Mouse (Mus musculus) cerebellum, adult 8-10 months (tissue): ENCODE data around the gene Gnb1.
"Not testable (repeated sequence)": the region's sequence is repeated elsewhere in the genome, so short reads cannot be mapped to it uniquely, and the experiment has no call there.

Experiments used
- DNase-seq: peaks from one replicate; pipeline ENCODE4 v3.0.0; 2022

Gnb1 gene

DNA sequence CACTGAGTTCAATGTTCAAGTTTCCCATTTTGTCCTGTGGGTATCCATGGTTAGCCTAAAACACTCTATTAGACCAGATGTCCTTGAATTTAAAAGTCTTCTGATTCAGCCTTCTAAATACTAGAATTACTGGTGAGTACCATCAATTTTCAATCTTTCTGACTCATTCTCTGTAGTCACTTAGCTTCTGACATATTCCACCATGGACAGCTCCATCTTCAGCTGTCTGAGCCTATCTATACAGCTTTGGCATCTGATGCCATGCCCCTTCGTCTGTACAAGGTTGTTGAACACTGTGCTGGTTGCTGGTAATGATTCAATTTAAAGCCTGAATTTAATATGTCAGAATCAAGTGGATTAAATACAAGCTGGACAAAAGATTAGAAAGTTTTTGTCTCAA, 64.3 kb downstream of the Gnb1 start:
- no peak for DNase-seq

DNA sequence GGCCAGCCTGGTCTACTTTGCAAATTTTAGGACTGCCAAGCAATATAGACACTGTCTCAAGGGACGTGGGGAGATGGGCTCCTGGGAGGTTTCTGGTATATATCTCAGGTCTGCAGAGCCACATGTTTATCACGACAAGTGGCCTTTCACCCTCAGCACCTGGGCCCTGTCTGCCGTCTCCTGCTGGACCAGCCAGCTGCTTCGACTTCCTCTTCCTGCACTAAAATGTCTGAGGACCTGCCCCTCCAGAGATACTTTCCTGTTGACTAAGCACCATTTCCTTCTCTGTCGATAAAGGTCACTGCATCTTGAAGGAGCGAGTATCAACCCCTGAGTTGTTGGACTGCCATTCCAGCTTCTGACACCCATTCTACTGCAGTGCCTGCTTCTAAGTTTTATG, 68.3 kb downstream of the Gnb1 start:
- no peak for DNase-seq

DNA sequence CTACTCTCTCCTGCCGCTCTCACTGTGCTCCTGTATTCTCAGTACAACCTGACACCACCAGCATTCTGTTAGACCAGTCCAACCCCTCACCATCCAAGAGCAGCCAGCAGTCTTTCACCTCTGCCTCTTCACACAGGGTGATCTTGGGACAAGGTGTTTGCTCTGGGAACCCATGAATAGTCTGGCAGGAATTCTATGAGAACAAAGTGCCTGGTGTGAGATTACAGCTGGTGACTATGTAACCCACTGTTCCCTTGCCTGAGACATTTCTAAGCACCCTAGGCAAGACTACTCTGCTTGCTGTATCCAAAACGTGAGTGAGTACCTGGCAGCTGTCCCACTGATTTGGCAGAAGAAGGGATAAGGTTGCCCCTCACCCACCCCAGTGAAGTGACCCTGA, 69.8 kb downstream of the Gnb1 start:
- no peak for DNase-seq

DNA sequence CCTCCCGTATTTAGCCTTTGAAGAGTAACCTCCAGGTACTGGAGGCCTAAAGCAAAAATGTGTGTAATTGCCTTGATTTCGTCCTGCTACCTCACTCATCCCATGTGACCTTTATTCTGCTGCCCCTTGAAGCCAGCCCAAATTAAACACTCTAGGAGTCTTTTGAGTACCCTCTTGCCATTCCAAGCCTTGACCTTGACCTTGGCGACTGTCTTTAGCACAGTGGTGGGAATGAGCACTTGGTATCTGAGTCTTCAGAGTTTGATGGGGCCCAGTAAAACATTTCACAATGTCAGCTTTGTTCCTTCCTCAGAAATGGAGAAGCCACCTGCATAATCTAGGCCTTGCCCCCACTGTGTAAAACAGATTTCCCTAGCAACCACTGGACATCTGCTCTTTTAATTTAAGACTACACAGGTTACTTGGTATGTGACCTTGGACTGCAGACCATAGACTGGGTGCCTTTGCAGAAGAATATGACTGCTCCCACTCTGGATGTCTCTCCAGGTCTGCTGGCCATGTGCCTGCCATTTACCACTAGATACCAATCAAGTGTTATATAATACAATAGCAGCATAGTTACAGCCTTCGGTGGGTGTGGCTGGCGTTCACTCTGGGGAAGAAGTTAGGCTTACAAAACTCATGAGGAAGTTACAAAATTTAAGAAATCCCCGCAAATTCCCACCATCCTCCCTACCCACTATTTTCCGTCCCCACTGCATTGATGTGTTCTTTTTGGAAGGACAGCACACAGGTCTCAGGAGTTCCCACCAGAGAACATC, 70.7 kb downstream of the Gnb1 start, which contains the start of gene Nadk:
TSS of gene Nadk (plus strand) at position 718 of the 782 bp plus-strand sequence.
- peak; percentile 30 for DNase-seq

DNA sequence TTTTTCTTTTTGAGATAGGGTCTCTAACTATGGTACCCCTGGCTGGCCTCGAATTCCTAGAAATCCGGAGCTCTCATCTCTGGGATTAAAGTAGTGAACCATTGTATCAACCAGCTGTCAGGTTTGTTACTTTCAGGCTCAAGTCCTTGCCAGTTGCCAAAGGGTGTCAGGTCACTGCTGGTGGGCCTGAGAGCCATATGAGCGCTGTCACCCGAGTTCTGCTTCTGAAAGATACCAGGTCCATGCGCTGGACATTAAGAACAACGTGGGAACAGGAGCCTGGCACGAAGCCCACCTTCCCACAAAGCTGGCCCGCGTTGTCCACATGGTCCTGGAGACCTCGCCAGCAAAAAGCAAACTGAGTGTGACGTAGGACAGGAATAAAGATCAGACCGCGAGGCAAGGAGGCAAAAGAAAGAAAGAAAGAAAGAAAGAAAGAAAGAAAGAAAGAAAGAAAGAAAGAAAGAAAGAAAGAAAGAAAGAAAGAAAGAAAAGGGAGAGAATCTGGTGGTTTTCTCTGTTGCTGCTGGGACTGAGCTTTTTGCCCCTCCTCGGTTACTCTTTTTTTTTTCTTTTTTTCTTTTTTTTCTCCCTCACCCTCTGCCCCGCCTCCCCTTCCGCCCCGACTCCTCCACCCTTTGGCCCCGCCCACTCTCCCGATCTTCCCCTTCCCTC, 71.7 kb downstream of the Gnb1 start:
- peak; percentile 66 for DNase-seq

DNA sequence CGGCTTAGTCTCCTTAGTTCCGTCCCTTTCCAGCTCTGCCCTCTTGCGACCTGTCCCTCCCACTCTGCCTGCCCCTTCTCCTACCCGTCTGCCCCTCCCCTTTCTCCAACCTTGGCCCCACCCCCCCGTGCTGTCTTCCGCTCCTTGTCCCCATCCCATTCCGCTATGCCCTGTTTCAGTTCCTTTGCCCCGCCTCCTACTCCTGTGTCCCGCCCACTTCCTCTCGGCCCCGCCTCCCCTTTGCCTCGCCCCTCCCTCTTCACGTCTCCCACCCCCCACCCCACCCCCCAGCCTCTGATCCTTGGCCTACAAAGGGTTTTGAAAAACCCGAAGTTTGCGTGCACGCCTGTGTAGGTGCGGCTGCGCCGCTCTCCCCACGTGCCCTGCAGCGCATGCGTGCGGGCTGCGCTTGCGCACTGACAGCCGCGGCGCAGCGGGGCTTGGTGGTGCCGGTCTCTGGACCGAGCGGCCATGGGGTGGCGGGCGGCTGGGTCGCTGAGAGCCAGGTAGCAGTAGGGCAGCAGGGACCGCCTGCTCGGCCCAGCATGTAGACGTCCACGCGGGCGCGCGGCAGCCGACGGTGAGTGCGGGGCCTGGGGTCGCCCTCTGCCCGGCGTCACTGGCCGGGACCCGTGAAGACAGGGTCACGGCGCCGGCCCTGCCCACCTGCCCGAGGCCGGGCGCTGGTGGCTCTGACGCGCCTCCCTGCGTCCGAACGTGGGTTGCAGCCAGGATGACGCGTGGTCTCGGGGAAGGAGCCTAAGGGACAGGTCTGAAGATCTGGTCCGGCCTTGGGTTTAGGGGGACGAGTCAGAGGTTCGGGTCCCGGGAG, 72.5 kb downstream of the Gnb1 start:
- peak; percentile 93 for DNase-seq

DNA sequence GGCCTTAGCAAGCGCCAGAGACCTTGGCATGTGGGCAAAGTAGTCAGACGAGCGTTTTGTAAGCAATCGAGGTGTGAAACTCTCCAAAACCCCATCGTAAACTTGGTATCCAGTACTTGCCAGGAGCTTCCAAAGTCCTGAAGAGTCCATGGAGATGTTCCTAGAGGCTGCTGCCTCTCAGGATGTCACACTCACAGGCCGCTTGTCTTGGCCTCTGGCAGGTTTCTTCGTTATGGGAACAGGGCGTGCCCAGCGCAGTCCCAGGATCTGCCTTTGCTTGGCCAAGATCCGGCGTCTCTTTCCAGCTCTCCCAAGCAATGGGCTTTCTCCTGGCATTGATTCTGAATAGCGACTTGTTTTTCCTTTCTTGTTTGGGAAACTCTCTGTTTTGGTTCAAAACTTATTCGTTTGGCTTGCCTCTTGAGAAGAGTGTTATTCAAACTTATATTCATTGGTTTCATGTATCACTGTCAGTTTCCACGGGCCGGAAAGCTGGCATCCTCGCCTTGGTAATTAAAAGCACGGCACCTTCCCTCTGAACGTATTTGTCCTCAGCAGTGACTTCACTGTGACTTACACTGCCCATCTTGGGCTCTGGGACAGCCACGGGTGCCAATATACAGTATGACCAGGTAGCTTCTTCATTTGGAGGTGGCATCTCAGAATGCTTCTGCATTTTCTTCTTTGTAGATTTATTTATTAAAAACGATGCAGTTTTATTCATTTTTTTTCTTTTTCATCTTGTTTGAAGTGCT, 73.3 kb downstream of the Gnb1 start:
- DNase-seq = no peak

DNA sequence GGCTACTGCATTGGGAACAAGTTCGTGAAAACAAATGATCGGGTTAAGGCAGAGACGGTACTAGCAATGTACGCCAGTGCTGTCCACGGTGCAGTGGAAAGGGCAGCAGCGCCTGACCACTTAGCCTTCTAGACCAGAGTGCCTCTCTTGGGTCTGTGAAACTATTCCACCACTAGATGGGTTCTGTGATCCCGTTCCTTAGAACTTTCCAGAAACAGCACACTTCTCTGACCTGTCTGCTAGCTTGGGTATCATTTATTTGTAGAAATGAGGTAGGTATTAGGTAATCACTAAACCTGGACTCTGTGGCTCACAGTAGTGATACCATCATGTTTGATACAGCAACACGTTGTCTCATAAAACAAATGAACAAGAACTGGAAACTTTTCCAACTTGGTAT, 75.4 kb downstream of the Gnb1 start:
- no peak for DNase-seq

DNA sequence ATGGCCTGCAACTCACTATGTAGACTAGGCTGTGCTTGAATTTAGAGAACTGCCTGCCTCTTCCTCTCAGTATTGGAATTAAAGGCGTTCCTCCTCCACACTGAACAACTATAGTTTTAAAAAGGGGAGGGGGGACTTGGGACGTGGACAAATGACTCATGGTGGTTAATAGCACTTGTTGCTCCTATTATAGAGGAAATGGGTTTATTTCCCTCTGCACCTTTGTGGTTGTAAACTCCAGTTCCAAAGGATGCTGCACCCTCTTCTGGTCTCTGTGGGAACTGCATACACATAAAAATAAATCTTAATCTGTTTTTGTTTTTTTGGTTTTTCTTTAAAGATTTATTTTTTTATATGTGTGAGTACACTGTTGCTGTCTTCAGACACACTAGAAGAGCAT, 77.0 kb downstream of the Gnb1 start:
- peak; percentile 45 for DNase-seq

DNA sequence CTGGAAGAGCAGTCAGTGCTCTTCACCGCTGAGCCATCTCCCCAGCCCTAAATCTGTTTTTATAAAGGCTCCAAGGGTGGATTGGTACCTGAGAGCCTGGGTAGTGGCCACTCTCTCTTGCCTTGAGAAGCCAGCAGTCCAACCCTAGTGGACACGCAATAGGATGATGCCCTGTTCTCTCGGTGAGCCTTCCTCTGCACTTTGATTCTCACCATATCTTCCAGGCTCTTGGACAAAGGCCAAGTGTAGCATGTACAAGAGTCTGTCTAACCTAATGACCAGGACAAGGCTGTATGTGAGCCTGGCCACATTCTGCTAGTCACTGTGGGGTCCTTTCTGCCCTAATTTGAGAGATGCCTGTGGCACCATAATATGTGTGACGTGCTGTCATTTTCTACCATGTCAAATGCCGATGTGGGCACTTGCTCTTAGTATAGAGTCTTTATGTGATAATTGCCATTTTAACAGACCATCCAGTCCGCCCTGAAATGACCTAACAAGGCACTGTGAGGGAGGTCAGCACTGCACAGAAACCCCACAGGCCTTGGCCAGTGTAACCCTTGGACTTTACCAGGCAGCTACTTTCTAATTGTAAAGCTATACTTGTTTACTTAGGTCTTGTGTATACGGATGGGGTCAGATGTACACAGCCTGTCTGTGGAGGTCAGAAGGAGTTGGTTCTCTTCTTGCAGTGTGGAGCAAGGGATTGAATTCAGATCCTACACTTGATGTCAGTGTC, 77.6 kb downstream of the Gnb1 start:
- DNase-seq = no peak

DNA sequence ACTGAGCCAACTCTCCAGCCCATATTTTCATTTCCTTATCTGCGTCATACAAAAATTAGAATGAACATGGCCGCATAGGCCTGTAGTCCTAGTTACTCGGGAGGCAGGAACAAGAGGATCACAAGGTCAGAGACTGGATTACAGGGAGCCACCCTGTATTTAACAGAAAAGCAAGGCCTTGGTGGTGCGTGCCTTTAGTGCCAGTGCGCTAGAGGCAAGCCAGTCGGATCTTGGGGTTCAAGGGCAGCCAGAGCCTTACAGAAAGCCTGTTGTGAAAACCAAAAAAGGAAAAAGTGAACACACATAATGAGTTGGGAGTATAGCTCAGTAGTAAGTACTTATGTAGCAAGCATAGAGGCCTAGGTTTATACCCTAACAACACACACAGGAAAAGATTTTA, 78.7 kb downstream of the Gnb1 start:
- DNase-seq = no peak

DNA sequence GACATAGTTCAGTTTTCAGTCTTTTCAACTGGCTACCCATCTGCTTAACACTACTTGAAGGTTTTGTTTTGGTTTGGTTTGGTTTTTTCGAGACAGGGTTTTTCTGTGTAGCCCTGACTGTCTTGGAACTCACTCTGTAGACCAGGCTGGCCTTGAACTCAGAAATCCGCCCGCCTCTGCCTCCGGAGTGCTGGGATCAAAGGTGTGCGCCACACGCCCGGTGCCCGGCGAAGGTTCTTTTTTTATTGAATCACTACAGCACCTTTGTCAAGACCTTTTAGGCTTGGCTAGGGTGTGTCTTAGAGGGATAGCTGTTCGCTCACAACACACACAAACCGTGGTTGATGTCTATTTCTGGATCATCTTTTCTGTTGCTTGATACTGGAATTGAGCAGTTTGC, 79.2 kb downstream of the Gnb1 start:
- DNase-seq = not testable (repeated sequence)

DNA sequence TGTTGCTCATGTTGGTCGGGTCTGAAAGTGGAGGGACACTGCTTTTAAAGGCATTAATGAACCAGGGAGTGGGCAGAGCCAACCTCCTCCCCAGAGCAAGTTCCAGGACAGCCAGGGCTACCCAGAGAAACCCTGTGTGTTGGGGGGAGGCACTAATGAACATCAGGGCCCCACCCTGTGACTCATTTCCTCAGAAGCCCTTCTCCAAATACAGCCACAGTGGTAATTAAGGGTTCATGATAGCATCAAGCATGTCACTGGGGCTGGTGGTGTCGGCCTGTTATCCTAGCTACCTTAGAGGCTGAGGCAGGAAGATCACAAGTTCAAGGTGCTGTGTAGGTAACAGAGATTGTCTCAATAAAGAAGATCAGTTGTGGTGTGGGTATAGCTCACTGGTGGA, 80.3 kb downstream of the Gnb1 start:
- DNase-seq = no peak

DNA sequence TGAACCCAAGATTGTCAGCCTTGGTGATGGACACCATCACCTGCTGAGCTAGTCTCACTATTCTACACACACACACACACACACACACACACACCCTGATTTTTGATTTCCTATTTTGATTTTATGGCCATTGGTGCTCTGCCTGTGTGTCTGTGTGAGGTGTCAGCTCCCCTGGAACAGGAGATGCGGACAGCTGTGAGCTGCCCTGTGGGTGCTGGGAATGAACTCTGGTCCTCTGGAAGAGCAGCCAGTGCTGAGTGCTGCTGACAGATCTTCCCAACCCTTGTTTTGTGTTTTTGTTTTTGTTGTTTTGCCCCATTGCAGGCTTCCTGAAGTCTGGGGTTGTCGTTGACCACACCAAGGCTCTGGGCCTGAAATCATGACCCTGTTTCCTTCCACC, 82.0 kb downstream of the Gnb1 start:
- DNase-seq = no peak

DNA sequence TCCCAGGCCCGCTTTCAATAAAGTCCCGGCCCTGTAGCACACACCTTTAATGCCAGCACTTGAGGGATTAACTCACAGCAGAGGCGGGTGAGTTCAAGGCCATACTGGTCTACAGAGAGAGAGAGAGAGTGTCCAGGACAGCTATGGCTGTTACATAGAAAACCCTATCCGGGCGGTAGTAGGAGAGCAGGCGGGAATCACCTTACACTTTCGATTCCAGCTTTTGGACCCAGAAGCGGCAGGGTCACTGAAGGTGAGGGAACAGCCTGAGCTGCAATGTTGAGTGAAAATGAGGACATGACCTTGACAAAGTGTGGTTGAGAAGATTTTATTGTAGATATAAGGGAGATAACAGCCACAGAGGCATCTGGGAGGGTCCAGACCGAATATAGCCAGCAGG, 82.7 kb downstream of the Gnb1 start:
- DNase-seq = no peak

DNA sequence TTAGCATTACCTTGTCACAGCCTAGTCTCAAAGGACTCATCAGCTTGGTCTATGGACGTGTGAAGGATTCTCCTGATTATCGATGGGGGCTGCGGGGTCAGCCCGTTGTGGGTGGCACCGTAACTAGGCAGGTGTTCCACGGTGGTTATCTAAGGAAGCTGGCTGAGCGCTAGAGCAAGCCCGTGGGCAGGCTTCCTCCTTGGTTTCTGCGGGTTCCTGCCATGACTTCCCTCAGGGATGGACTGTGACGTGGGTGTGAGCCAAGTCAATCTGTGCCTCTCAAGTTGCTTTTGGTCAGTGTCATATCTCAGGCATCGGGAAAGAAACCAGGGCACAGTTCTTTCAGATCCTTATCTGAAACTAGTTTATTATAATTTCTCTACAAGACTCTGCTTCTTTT, 83.8 kb downstream of the Gnb1 start:
- DNase-seq = no peak

DNA sequence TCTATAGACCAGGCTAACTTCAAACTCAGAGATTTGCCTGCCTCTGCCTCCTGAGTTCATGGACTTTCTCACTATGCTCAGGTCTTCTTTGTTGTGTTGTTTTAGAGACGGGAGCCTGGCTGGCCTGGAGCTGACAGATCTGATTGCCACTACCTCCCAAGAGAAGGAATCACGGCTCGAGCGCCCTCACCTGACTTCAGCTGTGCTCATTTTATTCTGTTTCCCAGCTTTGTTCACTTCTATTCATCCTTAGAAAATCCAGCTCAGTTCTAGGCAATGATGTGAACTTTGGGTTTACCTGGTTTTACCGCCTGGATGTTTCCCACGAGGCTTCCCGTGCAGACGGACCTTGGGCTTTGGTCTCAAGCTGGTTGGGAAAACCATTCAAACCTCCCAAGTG, 84.4 kb downstream of the Gnb1 start:
- no peak for DNase-seq

DNA sequence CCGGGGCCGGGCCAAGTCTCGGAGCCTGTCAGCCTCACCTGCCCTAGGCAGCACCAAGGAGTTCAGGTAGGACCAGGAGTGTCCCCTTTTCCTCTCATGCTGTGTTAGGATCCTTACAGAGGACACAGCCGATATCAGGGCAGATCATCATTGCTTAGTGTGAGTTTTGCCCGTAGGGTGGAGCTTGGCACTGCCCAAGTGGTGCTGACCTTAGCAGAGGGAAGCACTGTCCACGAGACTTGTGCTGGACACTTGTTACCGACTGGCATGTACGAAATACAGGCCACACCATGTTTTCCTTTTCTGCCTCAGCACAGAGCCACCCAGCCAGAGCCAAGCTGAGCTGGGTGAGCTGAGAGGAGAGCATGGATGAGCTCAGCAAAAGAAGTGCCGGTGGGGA, 86.0 kb downstream of the Gnb1 start:
- DNase-seq = no peak

DNA sequence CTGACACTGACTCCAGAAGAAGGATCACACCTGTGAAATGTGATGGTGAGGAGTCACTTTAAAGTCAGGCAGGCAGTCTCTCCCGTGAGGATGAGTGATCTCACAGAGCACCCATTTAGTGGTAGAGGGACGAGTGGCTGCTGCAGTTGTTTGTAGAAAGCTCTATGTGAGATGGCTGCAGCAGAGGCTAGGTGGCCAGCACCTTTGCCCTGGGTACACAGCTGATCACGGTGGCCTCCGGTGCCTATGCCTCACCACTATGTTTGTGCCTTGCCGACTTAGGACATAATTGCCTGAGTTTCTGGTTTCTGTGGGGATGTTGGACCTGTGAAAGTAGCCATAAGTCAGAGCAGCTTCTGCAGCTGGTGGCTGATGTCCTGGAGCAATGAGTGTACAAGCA, 86.6 kb downstream of the Gnb1 start:
- no peak for DNase-seq

DNA sequence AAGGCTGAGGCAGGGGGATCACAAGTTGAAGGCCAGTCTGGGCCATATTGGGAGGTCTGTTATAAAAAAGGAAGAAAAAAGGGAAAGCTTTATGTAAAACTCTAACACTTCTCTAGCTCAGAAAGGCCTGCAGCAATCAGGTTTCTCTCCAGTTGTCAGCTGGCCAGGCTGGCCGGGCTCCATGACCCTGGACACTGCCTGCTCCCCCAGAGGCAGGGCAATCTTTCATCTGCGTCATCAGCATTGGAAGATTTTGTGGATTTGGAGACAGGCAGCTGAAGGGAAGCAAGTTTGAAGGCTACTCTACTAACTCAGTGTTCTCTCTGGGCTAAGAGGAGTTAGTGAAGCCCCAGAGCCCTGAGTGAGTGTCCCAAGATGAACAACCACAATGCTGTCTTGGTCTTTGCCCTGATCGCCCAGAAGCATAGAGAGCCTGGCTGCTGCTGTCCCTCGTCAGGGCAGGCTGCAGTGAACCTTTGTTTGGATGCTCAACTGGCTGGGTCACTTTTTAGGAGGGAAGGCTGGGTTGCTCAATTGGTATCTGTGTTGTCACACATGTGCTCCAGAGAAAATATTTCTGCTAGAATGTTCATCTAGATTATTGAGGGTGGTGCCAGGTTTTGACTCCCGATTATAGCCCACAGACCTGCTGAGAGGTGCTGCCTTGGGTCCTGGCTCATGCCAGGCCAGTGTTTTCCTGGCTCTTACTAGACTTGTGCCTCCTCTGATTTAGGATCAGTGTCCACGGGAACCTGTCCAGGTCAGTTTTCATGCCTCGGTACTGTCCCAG, 87.4 kb downstream of the Gnb1 start:
- no peak for DNase-seq

DNA sequence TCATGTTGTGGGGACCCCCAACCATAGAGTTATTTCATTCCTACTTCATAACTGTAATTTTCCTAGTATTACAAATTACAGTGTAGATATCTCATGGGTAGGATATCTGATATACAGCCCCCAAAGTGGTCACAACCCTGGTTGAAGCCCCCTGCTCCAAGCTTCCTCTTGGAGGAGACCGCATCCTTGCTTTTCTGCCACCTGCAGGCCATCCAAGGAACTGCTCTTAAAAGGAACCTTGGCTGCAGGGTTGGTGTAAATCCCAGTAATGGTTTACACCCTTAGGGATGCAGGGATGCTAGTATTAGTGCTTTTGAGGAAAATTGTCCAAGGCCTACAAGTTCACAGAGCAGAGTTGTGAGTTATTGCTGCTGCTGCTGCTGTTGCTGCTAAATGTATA, 89.3 kb downstream of the Gnb1 start:
- DNase-seq = peak; percentile 59
